Mouse (Mus musculus): ENCODE results near the gene Aggf1.
"Not testable (repeated sequence)": the region's sequence is repeated elsewhere in the genome, so short reads cannot be mapped to it uniquely, and the experiment has no call there.

Gene Aggf1

DNA sequence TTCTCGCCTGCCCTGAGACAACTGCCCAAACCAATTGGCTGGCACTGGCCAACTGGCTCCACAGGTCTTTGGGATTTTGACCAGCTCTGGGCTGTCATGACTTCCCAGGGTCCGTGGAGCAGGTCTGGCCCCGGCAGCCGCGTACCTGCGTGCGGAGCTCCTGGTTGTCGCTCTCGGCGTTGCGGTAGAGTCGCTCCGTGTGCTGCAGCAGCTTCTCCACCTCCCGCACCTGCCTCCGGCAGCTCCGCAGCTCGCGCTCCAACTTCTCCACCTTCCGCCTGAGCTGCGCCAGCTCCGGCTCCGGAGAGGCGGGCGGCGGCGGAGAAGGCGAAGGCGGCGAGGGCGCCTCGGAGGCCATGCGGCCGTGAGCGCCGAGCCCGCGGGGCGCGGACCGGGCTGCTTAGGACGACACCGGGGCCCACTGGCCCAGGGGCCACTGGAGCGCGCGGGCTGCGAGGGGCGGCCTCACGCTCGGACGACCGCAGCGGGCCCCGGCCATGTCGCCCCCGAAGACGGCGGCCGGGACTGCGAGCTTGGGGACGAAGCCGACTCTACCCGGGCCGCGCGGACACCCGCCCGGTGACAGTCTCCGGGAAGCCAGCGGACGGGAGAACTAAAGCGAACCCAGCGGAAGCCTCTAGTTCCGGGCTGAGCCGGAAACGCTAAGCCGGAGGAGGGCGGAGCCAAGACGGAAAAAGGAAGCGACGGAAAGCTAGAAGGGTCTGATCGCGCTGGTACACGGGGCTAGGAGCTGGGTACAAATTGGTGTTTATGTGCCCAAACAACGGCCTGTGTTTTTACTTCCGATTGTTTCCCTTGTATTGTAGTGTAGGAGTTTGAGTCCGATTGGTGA, at the start of gene Aggf1:
Aggf1 (minus strand) TSS at position 652 of the 853 bp plus-strand sequence.
- DNase-seq, result peak; percentile 92

DNA sequence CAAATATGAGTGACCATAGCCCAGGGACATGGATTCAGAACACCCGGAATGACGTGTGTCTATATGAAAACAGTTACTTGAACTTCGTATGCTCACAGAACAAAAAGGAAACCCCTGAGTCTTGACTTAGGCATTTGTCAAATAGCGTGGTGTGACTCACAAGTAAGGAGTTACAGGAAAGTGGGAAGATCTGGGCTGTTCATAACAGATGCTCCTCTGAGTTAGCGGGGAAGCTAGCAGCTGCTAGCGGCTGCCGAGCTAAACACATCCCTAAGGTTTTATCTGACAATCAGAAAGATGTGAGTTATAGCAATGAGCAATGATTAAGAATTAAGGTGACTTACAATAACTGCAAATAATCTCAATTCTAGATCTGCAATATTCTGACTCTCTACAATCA, 49.8 kb upstream of the Aggf1 start:
- no peak for DNase-seq

DNA sequence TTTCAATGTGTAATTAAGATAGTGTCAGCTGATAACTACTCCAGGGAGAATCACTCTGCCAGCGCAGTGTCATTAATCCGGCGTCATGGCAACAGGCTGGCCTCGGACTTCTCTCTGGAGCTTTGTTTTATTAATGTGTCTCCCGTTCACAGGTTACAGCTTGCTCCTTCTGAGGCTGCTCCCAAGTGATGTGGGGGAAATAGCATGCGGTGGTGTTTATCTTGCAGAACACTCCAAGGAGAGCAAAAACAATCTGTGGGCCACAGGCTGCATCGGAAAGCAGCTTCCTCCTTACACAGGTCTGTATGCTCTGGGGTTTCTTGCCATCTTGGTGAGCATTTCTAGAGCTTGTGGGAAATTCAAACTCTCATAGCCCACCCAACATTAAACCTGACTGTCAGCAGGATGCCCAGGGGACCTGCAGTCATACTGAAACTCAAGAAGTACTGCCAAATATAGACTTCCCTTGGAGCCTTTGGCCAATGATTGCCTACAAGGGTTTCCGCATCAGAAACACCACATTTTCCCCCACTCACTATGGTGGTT, 44.1 kb upstream of the Aggf1 start:
- no peak for DNase-seq

DNA sequence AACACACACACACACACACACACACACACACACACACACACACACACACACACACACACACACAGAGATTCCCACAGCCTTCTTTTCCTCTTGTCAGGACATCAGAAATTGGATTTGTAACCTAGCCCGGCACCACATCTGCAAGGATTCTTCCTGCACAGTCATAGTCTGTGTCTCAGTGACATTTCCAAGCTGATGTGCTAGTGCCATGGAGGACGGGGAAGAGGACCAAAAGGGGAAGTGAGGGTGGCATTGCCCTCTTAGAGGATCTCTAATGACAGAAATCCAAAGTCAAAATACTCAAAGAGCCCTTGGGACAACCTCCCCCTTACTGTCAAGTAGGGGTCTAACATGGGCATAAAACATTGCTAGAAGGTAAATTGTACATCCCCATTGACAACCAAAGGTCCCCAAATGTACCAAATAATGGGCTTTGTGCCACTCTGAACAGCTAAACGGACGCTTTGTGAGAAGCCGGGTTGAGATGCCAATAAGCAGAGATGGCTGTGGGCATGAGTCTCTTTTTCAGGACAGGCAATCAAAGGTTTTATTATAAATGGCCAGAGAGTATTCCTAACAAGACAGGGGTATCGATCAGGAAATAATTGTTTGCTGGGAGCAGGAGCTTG, 43.5 kb upstream of the Aggf1 start:
- no peak for DNase-seq

DNA sequence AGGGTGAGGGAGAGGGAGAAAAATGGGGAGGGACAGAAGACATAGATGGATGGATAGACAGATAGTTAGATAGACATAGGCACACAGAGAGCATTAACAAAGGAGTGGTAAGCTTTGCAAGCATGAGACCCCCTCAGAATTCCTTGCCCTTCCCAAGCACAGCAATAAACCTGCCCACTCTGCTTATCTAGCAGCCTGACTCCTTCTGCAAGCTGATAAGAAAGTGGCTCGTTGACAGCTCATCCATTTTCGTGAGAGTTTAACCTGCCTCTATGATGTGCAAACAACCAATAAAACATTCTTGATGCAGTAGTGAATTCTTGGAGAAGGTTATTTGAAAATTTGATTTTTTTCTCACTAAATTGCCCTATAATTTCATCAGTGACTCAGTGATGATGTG, 37.1 kb upstream of the Aggf1 start:
- DNase-seq, result no peak

DNA sequence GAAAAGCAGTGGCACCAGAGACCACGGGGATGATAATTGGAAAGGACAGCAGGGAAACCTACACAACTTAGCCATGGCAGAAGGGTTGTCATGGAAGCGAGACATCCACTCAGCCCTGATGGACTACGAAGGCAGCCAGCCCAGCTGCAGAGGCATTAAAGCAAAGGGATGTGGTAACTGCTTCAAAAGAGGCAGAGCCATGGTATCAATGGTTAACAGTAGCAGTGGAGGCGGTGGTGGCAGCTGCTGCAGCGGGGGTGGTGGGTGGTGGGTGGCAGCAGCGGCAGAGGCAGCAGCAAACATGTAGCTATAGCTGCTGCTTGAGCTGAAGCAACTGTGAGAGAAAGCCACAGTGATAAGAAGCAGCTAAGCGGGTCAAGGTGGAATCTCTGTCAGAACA, 18.1 kb upstream of the Aggf1 start:
- DNase-seq, result peak; percentile 32

DNA sequence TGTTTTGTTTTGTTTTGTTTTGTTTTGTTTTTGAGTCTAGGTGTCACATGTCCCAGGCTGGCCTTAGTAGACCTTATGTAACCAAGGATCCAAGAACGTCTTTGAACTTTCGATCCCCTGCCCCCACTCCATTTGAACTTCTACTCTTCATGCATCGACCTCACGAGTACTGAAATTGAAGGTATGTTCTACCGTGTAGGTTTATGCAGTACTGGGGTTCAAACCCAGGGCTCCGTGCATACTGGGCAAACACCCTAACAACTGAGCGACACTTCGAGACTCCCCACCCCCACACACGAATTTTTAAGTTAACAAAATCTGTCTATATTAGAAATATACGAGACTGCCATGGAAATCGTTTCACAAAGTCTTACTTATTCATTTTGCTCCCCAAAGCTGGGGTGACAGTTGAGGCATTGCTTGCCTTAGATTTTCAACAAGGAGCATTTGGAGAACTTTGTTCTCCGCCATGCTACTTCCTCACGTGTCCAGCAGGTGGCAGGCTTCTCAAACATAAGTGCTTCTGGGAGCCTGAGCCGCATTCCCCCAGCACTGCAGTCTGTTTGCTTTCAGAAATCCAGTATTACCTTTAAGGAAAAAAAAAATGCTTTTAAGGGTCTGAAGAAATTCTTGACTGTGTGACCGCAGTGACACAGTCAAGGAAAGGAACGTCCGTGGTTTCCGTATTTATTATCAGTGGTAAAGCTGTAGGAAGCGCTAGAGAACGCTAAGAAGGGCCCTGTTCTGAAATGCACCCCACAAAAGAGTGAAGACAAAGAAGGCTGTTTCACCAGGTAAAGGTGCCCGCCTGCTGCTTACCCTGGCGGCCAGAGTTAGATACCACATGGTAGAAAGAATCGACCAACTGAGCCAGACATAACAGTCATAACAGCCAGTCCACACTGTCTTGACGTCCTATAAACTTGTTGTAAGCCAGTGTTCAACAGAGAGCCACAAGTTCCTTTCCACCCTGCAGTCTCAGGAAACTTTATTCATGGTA, 15.0 kb upstream of the Aggf1 start:
- DNase-seq, result peak; percentile 87

DNA sequence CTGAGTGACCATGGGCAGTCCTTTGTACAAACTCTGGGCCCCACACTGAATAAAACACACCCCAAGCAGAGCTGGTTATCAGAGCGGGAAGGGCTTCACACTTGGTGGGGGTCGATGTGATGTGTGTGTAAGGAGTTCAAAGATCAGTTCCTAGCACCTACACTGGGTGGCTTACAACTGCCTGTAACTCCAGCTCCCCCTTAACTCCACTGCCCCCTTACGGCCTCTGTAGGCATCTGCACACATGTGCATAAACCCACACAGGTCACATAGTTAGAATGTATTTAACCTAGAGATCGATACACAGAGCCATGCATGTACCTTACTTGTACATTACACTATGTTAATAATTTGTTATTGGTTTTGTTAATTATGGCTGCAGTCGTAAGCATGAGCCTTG, 13.1 kb upstream of the Aggf1 start:
- no peak for DNase-seq

DNA sequence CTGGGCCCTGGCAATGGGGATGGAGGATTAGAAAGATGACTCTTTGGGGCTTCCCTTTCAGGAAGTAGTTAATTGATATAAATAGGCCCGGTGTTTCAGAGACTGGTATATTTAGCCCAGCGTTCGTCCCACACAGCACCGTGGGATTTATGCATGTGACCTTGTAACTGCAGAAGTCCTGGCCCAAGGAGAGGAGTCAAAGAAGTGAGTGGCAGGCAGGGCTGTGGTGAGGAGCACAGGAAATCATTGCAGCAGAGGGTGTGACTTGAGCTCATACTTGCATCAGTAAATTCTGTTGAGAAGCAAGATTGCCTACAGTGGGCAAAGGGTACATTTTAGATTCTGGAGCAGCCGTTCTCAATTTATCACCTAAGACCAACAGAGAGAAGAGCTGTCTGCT, 7.3 kb upstream of the Aggf1 start:
- no peak for DNase-seq

DNA sequence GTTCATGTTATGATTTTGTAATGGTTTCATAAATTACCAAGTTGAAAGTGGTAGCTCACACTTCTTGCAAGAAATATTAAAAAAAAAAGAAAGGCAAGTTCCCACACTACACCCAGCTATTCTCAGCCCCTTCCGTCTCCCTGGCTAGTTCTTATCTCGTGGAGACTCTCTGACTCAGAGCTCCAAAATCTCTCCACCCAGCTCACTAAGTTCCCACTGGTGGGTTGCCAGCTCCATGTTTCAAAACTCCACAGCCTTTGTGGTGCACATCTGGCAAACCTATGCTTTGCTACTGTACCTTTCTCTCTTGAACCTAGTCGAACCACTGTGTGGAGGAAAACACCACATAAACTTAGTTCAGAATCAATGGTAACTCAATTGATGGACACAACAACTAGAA, 3.5 kb upstream of the Aggf1 start:
- no peak for DNase-seq

DNA sequence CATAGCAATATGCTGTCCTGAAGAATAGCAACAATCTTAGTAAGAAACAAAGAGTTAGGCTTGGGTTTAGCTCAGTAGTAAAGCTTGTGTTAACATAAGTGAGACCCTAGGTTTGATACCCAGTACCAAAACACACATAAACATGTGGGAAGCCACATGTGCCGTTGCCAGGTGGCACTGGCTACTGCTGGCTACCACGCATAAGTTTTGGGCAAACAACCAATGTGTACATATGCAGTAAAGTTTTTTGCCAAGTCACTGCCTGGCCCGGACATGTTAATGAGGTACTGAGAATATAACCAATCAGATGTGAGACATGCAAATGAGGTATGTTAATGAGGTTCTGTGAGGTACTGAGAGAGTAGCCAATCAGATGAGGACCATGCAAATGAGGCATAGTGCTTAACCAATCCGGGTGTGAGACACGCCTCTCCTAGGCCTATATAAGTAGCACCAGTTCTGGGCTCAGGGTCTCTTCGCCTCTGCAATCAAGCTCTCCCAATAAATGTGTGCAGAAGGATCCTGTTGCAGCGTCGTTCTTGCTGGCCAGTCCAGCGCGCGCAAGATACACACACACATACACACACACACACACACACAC, 1.6 kb upstream of the Aggf1 start:
- DNase-seq, result not testable (repeated sequence)

DNA sequence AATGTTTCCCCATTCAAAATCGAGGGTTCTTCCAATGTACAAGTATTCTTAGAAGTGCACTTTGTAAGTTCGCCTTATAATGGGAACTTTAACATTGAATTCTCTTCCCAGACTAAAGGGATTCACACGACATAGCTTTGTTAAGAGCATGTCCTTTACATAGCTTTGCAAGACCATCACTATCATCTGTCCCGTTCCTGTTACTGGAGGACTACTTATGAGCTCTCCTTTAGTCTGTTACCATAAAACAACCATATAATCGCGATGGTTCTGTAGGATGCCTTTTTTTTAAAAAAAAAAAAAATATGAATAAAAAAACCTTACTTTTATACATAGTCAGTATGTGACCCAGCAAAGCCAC, 382 bp upstream of the Aggf1 start:
- DNase-seq, result no peak

DNA sequence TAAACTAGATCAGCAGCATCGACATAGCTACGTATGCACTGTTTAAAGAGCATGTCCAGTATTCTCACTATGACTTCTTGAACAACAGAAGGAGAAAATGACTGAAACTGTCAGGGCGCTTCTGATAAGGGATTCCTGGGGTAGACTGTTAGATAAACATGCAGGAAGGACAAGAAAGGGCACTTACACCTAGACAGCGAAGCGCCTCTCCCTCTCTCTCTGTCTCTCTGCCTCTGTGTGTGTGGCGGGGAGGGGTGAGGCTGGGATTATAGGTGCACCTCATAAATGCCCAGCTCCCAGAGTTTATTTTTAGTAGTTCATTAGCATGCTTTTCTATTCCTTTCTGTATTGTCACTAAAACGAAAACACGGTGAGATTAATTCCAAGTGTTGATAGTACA, 8.8 kb downstream of the Aggf1 start:
- DNase-seq, result no peak

DNA sequence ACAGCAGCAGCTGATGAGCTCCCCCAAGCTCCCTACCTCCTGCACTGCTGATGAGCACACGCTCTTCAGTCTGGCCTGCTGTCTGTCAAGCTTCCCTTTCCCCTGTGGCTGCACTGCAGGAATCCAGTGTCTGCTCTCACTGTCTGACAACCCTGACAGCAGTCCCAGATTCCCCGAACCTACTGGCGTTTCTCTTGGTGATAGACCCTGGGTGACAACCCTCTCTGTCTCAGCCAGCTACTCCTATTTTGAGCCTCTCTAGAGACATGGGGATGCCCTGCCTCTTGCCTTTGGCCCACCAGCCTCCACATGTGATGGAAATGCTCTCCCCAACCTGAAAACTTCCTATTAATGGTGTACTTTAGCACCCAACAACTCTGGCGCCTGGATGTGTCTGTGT, 11.7 kb downstream of the Aggf1 start:
- no peak for DNase-seq

DNA sequence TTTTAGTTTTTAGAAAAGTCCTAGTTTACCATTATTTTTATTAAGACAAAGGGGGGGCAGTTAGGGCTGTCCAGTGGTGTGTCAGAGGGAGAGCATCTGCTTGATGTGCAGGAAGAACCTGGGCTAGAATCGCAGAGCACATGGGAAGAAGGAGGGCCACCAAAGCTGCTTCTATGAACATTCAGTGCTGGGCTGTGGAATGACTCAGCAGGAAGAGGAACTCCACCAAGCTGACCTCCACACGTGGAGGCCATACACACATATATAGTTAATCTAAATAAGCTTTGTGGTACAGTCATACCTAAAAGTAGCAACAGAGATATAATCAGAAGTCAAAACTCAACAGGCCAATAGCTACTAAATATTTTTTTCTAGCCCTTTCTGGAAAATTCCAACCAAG, 16.9 kb downstream of the Aggf1 start:
- DNase-seq, result no peak

DNA sequence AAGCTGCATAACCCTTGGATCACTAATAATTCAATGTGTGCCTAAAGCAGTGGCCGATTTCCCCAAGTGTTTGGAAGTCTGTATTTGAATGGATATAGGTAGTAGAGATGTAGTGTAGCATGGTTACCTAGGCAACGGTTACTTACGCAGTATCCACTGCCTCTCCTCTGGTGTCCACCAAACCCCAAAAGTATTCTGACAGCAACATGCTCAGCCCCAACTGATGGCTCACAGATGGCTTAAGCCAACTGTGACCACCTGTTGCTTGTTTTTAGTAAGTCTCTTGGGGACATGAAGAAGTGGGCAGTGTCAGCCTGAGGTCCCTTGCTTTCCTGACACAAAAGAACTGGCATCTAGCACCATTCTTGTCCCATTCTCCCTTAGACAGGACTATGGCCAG, 26.7 kb downstream of the Aggf1 start:
- DNase-seq, result no peak

DNA sequence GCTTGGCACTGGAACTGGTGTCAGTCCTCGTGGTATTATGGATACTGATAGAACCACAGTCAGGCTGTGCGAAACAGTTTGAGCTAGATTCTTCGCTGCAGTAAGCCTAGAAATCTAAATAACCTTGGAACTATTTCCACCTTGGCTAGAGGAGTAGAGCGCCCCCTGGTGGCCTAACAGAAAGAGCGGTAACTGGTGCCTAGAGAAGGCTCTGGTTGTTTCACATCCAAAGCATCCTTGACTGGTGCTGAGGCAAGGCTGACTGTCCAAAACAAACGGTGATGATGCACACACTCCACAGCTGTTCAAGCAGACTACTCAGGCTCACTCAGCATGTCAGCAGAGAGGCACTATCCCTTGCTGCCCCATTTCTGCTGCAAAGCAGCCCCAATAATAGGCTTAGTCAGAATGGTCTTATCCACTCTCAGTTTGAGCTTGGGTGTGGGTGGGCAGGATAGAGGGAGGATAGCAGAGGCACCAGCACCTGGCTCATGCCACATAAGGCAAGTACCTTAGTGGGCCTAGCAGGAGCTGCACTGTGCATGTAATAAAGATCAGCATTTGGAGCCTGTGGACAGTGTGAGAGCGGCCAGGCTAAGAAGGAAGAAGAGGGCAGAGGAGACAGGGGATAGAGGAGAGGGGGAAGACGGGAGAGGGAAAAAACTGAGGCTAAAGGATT, 28.0 kb downstream of the Aggf1 start:
- DNase-seq, result peak; percentile 84

DNA sequence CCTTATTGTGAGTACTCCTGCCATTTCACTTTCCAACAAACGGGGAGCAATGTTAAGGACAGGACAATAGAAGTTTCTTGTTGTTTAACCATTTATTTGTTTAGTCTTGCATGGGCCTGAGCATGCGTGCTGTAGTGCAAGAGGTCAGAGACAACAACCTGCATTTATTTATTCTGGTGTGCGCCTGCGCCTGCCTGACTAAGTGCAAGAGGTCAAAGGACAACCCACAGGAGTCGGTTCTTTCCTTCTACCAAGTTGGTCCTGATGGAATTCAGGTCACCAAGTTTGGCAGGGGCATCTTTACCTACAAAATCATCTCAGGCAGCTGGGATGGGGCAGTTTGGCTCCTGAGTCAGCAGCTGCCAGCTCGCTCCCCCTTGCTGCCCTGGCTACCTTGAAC, 29.3 kb downstream of the Aggf1 start:
- DNase-seq, result no peak

DNA sequence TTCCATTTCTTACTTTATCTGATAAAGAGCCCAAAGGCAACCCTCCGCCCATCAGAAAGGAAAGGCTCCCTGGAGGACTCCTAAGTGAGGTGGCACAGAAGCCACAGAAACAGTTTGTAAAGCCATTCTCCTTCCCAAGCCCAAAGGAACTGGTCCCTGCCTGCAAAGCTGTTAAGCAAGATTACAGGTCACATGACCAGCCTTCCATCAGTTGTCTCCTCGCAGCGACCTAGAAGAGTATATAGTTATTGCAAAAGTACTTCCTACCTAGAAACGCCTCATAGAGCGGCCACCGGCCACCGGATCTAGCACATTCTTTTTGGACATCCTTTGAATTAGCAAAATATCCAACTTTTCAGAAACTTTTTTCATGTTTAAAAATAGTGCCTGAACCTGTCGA, 31.7 kb downstream of the Aggf1 start:
- no peak for DNase-seq

DNA sequence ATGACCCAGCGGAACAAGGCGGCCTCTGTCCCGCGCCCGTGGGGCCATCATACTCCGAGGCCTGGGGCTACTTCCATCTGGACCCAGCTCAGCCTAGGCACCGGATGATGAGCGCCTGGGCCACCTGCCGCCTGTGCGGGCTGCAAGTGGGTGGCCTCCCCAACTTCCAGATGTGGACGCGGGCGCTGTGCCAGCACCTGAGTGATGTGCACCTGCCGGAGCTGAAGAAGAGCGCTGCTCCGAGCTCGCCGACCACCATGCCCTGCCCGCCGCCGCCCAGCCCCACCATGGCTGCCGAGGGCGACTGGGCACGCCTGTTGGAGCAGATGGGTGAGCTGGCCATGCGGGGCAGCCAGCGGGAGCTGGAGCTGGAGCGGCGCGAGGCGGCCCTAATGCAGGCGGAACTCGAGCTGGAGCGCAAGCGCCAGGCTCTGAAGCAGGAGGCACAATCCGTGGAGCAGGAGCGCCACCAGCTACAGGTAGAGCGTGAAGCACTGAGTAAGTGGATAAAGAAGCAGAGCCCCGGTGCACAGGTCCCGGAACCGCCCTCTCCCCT, 39.0 kb downstream of the Aggf1 start:
- DNase-seq, result no peak

DNA sequence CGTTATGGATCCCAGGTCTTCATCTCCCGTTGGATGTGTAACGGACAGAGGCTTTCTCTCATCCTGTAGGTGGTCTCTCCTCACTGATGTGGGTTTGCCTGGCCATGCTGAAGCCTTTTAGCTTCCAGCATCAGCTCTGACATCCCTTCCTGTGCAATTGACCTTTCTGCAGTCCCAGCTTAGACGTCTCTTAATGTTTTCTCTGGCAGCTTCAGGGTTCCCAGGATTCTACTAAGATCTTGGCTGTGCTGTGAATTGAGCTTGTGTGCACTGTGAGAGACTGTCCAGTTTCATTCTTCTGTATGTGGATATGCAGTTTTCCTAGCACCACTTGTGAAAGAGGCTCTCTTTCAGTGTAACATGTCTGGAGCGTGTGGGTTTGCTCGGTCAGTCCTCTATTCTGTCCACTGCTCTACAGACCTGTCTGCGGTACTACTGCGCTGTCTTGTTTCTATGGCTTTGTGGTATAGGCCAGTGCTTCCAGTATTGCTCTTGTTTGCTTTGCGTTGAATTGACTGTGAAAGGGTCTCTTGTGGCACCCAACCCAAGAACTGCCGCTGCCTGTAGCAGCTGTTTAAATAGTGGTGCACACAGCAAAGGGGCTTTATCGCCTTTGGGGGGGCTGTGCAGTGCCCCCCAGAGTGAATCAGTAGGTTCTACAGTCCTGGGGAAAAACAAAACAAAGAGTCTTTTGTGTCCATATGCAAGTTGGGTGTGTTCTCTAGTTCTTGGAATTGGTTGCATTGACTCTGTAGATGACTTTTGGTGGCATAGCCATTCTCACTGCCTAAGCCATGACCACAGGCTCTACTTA, 42.9 kb downstream of the Aggf1 start:
- no peak for DNase-seq
